Mouse (Mus musculus) kidney, adult 9 months (tissue): ENCODE results near the gene Fgd6.

ENCODE experiments used
- DNase-seq: peaks from one replicate; pipeline ENCODE4 v3.0.0; 2022

Gene Fgd6

GRCm38 (mm10) chr10:94140227-94140931 is 104.6 kb downstream of the Fgd6 start:
- no peak for DNase-seq

- DNase-seq: no peak
Measured at GRCm38 (mm10) chr10:94142427-94142826, 106.6 kb downstream of the Fgd6 start.

GRCm38 (mm10) chr10:94144581-94144980 is 108.8 kb downstream of the Fgd6 start:
- DNase-seq: no peak

GRCm38 (mm10) chr10:94147391-94147755 is 111.6 kb downstream of the Fgd6 start:
- no peak for DNase-seq

GRCm38 (mm10) chr10:94147756-94148531 is 112.1 kb downstream of the Fgd6 start, which contains the start of gene Nr2c1:
Gene Nr2c1 (plus strand): TSS chr10:94148023.
- DNase-seq: peak; percentile 93

- DNase-seq: no peak
Measured at GRCm38 (mm10) chr10:94151488-94151887, 115.7 kb downstream of the Fgd6 start.

- no peak for DNase-seq
Measured at GRCm38 (mm10) chr10:94153841-94154240, 118.0 kb downstream of the Fgd6 start.

GRCm38 (mm10) chr10:94158962-94159361 is 123.2 kb downstream of the Fgd6 start:
- DNase-seq: no peak

GRCm38 (mm10) chr10:94159406-94159805 is 123.6 kb downstream of the Fgd6 start:
- no peak for DNase-seq

GRCm38 (mm10) chr10:94161051-94161765 is 125.4 kb downstream of the Fgd6 start:
- no peak for DNase-seq

- no peak for DNase-seq
Measured at GRCm38 (mm10) chr10:94162031-94162430, 126.2 kb downstream of the Fgd6 start.

- no peak for DNase-seq
Measured at GRCm38 (mm10) chr10:94164104-94164845, 128.5 kb downstream of the Fgd6 start.

GRCm38 (mm10) chr10:94165426-94165825 is 129.6 kb downstream of the Fgd6 start:
- DNase-seq: no peak

GRCm38 (mm10) chr10:94167051-94167750 is 131.4 kb downstream of the Fgd6 start:
- no peak for DNase-seq

- peak; percentile 42 for DNase-seq
Measured at GRCm38 (mm10) chr10:94171440-94172130, 135.8 kb downstream of the Fgd6 start.

- no peak for DNase-seq
Measured at GRCm38 (mm10) chr10:94172137-94172536, 136.3 kb downstream of the Fgd6 start.

GRCm38 (mm10) chr10:94172706-94173105 is 136.9 kb downstream of the Fgd6 start:
- no peak for DNase-seq

GRCm38 (mm10) chr10:94174652-94175051 is 138.9 kb downstream of the Fgd6 start:
- no peak for DNase-seq

- no peak for DNase-seq
Measured at GRCm38 (mm10) chr10:94183199-94183598, 147.4 kb downstream of the Fgd6 start.
